Mouse (Mus musculus): Measurements from ENCODE around the gene Rnh1.

- TF ChIP-seq MAX (IDR thresholded peaks at IDR 0.05; ENCODE audit: low read length), result no peak
- TF ChIP-seq JUND (IDR thresholded peaks at IDR 0.05; ENCODE audit: low read depth, low read length), result no peak
- no peak for TF ChIP-seq CHD1 (IDR thresholded peaks at IDR 0.05; ENCODE audit: low read depth, low read length)
- no peak for TF ChIP-seq CTCF (IDR thresholded peaks at IDR 0.05 in 2 of 3, conservative IDR thresholded peaks at IDR 0.05 in 1 of 3; ENCODE audit: control insufficient read depth in 1 of 3, insufficient read depth in 1 of 3, low read depth in 2 of 3, low read length in 3 of 3, poor library complexity in 1 of 3, severe bottlenecking in 1 of 3)
- TF ChIP-seq USF2 (IDR thresholded peaks at IDR 0.05; ENCODE audit: borderline replicate concordance in 1 of 2, insufficient read depth in 1 of 2, low read depth in 1 of 2, low read length in 2 of 2), result no peak
- no peak for TF ChIP-seq POLR2AphosphoS2 (IDR thresholded peaks at IDR 0.05; ENCODE audit: low read length)
- no peak for TF ChIP-seq POLR2A (IDR thresholded peaks at IDR 0.05; ENCODE audit: control insufficient read depth in 1 of 2, insufficient read depth in 1 of 2, low read depth in 1 of 2, low read length in 2 of 2, poor library complexity in 1 of 2)
- no peak for TF ChIP-seq GABPA (IDR thresholded peaks at IDR 0.05; ENCODE audit: low read depth, low read length)
- no peak for TF ChIP-seq MAFK (IDR thresholded peaks at IDR 0.05; ENCODE audit: borderline replicate concordance, low read depth, low read length)
- no peak for TF ChIP-seq E2F4 (IDR thresholded peaks at IDR 0.05; ENCODE audit: borderline replicate concordance, low read depth, low read length)
- TF ChIP-seq MAZ (IDR thresholded peaks at IDR 0.05; ENCODE audit: low read depth, low read length), result no peak
- TF ChIP-seq SMC3 (IDR thresholded peaks at IDR 0.05; ENCODE audit: low read depth, low read length), result no peak
- no peak for TF ChIP-seq MYB (IDR thresholded peaks at IDR 0.05; ENCODE audit: low read depth, low read length)
These were observed 33.7 kb upstream of the Rnh1 start for GRCm38 (mm10) chr7:141206182-141206937.

All from MEL (cell line).